Mouse (Mus musculus): Measurements from ENCODE around the gene Mtcl1. TPM values are rescaled to one million over a fixed set of nuclear protein-coding genes. Genes with fewer than 3 reads are reported as not detected.

Gene Mtcl1
- total RNA-seq, 1 experiment from 2014 or later: not detected

DNA sequence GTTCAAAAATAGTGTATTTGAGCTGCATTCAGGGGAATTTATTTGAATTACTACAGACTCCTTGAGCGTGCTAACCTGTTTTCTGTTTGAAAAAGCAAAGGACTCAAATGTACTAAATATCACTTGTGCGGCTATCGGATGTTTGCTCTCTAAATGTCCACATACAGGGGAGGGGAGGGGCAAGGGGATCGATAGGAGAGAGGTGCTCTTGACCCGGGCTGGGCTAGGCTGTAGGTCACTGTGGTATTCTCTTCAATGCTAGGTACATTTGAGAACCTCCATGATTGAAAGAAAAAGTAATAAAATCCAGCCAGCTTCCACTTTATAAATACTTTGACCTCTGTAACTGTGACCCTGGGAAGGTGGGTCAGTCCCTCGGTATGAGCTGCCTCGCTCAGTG lies 33.1 kb downstream of the Mtcl1 start:
- ATAC-seq (replicated peaks; ENCODE audit: insufficient number of reproducible peaks, low FRiP score, low TSS enrichment, poor library complexity, severe bottlenecking): no peak

DNA sequence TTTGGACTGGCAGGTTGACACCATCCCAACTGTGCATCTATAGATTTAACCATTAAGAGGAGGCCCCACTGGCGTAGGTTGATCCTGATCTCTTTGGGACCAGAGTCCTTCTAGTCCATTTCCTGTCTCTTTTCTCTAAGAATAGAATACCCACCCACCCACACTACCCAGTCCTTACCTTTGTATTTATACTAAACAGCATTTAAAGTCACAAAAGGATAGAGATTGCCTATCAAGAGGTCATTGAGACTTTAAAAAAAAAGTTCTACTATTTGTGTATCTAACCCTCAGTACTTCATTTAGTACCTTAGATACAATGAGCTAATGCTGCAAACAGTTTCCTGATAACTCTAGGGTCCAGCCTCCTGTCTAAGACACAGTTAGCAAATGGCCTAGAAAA lies 35.2 kb downstream of the Mtcl1 start:
- ATAC-seq (replicated peaks; ENCODE audit: insufficient number of reproducible peaks, low FRiP score, low TSS enrichment, poor library complexity, severe bottlenecking): no peak

DNA sequence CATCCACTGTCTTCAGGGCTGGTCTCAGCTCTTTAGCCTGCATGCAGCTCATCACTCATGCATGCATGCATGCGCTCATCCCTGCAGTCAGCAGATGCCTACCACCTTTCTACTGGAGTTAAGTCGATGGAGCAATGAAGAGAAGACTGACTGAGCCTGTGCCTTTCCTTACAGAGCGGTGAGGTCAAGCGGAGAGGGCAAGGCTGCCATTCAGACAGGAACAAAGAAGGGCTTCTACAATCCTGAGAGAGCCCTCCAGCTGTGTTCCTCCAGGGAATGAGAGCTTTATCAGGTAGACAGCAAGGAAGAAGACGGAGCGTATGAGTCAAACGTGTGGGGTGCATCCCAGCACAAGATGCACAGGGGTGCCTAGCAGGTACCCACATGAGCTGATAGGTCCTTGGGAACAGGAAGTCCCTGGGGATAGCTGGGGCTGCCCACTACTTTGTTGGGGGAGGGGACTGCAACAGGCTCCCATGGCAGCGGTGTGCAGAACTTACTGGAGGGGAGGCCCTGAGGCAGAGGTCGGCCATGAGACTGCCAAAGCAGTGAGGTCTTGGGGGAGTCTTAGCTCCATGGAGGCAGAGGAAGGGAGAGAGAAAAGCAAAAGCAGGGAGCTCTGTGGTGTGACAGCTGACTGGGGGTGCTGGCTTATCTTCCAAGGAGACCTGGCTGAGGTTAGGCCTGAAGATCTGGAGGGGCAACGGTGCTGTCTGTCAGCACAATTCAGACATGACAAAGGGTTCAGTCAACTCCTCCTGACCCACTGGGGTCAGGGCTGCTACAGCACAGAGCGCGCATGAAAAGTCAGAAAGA lies 37.2 kb downstream of the Mtcl1 start:
- ATAC-seq (replicated peaks; ENCODE audit: insufficient number of reproducible peaks, low FRiP score, low TSS enrichment, poor library complexity, severe bottlenecking): no peak

DNA sequence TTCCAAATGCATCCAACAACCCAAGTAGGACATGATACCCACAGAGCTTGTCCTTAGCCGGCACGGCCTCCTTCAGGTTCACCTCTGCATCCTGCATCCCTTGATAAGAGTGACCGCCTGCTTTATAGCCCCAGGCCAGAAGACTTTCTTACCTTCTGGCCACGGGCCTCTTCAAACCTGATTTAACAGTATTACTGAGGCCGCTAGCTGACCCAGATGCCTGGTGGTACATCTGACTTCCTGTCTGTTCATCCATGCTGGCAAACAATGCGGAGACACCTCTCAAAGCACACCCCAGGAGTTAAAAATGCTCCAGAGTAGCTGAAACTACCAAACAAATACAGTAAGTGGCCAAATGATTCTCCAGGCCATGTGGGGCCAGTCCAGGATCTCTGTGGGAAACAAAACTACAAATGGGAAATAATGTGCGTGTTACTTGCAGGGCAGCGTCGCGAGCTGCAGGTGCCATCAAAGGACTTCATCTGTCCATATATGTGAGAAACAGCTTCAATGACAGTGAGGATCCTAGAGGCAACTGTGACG lies 38.6 kb downstream of the Mtcl1 start:
- ATAC-seq (replicated peaks; ENCODE audit: insufficient number of reproducible peaks, low FRiP score, low TSS enrichment, poor library complexity, severe bottlenecking): no peak

DNA sequence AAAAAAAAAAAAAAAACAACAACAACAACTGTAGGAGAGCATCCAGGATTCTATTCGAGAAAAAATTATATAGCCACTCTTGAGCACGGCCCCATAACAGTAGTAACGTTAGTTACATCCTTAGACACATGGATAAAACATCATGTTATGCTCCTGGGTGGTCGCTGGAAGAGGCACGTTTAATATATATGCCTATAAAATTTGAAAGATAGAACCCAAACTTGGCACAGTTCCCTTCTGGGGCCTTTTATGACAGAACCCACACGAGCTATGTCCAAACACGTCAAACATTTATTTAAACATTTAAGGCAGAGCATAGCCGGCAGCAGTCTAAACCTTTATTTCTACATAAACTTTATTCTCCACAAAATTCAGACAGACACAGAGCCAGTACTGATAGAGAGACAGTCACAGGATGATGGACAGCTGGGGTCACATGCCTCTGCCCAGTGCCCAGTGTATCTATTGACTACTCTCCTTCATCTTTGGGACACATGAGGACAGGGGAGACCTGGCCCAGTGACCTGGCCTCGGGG lies 40.4 kb downstream of the Mtcl1 start:
- ATAC-seq (replicated peaks; ENCODE audit: insufficient number of reproducible peaks, low FRiP score, low TSS enrichment, poor library complexity, severe bottlenecking): no peak

DNA sequence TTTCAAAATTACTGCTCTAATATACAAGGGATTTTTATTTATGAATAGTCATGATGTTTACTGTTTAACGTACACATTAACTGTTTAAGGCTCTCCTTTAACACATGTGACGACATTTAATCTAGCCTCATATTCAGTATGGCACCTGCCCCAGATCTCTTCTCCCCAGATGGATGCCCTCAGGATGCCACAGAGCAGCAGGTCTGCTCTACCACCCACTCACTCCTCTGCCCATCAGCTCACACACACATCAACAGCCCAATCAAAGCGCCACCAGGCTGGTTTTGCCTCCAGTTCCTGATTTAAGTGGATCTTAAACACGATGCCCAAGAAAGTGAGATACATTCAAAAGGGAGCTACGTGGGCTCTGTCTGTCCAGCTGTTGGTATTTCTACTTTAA lies 41.1 kb downstream of the Mtcl1 start:
- no peak for ATAC-seq (replicated peaks; ENCODE audit: insufficient number of reproducible peaks, low FRiP score, low TSS enrichment, poor library complexity, severe bottlenecking)

DNA sequence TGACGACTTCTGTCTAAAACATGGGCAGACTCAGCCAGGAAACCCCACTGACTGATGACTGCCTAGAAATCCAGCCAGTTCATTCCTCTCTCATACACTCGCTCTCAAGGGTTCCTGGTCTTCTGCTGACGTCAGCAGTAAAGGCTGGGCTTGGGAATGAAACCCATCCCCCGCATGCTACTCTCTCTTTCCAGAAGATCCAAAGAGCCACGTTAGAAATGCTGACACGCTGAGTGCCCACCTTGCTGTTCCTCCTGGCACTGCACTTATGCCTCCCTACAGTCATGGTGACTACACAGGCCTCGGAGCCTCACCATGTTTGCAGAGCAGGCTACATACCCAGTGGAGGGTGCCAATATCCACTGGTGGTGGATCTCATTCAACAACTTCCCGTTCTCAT lies 41.7 kb downstream of the Mtcl1 start:
- no peak for ATAC-seq (replicated peaks; ENCODE audit: insufficient number of reproducible peaks, low FRiP score, low TSS enrichment, poor library complexity, severe bottlenecking)

DNA sequence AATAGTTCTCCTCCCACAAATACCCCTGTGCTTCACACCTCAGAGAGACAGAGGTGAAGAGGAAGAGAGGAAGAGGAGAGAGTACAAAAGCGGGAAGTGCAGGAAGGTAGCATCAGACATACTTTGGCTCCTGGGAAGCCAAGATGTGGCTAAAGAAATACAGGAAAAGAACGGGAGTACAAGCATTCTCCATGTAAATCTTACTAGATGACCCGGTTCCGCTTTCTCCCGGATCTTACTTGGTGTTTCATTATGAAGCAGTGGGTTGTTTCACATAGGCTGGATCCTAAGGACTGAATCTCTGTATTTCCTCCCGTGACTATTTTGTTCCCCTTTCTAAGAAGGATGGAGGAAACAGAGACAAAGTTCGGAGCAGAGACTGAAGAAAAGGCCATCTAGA lies 43.9 kb downstream of the Mtcl1 start:
- no peak for ATAC-seq (replicated peaks; ENCODE audit: insufficient number of reproducible peaks, low FRiP score, low TSS enrichment, poor library complexity, severe bottlenecking)

DNA sequence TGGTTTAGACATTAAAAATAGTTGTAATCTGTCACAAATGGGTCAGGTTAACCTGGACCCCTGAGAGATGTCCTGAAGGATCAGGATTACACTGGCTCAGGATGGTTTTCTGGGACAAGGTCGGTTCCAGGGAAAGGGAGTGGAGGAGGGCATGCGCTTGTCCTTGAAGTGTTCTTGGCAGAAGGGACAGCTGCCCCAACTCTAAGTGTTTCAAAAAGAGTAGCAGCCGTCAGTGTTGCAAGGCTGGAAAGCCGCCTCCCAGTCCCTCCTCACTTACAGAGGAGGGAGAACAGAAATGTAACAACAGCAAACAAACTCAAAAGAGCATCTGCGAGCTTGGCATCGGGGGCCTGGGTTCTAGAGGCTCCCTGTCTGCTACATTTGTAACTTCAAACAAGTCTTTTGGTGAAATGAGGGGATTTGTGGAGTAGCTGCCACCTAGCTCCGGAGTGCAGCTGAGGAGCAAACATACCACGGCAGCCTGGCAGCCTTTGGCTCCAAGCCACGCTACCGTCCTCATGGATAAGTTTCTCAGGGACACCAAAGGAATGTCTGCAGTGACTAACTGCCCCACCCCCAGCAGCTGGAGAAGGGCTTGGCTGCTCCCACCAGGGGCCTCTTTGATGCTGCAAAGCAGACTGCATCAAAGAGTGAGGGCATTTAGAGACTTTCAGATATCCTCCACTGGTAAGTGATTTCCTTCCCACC lies 44.5 kb downstream of the Mtcl1 start:
- no peak for ATAC-seq (replicated peaks; ENCODE audit: insufficient number of reproducible peaks, low FRiP score, low TSS enrichment, poor library complexity, severe bottlenecking)

DNA sequence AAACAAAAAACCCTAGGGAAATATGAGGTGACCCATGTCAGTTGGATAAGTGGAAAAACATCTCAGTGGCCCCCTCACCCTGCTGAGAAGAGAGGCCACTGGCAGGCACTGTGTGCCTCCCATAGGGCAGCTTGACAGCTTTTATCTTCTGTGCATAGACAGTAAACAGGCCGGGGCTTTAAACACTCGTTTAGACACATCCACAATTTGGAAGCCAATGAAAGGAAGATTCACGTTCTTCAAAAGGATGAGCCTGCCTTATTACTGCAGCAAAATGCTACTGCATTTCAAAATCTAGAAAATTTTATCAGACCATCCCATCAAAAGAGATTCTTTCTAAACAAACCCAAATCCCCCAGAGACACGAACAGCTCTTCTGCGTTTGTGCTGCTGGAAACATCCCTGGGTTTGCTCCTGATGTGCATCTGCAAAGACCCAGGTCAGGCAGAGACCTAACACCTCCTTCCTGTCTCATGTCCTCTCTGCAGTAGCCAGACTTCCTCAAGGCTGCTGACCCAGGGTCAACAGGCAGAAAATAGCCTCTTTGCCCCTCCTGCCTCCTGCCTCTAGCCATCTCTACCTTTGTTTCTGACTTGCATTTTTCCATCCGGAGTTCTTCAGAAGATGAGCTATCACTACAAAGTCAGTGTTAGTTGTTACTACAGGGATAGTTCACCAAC lies 46.6 kb downstream of the Mtcl1 start:
- no peak for ATAC-seq (replicated peaks; ENCODE audit: insufficient number of reproducible peaks, low FRiP score, low TSS enrichment, poor library complexity, severe bottlenecking)

DNA sequence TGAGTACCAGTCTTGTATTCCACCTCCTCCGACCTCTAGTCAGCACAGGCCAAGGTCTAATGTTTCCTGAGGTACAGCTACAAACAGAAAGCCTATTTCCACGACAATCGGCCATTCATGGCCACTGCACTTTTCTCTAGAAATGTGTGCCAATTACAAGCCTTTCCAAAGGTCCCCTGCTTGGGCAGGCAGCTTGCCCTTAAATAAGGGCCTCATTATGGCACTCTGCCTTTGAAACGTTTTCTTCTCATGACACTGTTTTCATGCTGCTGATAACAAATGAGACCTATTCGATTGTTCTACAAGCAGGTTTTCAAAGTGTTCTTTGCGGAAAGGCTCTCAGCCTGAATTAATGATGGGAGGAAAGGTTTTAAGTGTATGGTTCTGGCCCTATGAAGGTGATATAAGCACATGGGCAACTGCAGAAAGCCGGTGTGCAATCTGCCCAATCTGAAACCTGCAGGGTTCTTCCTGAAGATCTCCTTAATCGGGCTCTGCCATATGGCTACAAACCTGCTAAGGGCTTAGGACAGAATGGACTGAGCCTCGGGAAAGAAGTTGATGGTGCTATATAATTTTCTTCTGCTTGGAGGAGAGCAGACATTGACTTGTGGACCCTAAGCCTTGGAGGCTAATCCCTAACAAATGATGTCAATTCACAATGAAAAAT lies 47.8 kb downstream of the Mtcl1 start:
- ATAC-seq (replicated peaks; ENCODE audit: insufficient number of reproducible peaks, low FRiP score, low TSS enrichment, poor library complexity, severe bottlenecking): no peak

DNA sequence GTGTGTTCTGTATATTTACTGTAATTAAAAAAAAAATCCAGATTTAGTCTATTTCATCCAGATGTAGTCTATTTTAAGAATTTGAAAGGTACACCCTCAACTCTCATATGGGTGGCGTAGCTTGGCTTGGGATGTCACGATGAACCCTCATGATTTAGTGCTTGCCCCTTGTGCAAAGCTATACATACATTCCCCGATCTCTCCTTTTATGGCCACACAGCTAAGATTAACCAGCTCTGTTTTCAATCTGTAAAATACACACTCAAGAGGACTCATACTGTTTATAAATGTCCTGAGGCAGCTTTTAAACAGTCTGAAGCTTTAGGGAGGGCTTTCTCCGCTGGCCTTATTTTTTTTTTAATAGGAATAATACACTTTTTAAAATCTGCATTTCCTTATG lies 49.8 kb downstream of the Mtcl1 start:
- ATAC-seq (replicated peaks; ENCODE audit: insufficient number of reproducible peaks, low FRiP score, low TSS enrichment, poor library complexity, severe bottlenecking): no peak

DNA sequence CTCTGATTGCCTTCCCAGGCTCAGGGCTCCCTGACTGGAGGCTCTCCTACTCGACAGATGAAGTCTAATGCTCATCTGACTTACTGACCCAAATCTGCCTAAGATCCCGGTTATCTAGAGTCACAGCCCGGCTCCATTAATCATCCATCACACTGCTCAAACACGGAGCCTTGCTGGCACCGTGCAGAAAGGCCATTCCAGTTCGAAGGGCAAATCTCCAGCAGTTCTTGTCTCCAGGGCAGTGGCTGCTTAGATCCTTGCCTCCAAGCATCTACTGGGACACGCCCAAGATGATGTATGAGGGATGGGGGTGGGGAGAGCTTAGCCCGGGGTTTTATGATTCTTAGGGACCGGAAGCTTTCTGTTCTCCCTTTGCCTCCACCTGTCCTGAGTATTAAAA lies 55.0 kb downstream of the Mtcl1 start:
- no peak for ATAC-seq (replicated peaks; ENCODE audit: insufficient number of reproducible peaks, low FRiP score, low TSS enrichment, poor library complexity, severe bottlenecking)

DNA sequence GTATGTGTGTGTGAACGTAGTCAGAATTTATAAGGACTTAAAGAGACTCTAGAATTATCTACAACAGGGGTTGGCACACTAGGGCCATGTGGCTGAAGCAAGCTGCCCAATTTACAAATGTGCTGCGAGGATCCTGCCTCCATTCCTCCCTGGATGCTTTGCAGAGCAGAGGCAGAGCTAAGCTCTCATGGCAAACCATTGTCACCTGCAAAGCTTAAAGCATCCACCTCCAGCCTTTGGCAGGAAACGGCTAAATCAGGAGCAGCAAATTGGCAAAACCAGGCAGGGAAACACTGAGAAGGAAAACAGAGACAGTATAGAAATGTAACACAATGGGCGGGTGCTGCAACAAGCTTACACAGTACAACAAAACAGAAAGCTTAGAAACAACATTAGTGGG lies 61.2 kb downstream of the Mtcl1 start:
- no peak for ATAC-seq (replicated peaks; ENCODE audit: insufficient number of reproducible peaks, low FRiP score, low TSS enrichment, poor library complexity, severe bottlenecking)

DNA sequence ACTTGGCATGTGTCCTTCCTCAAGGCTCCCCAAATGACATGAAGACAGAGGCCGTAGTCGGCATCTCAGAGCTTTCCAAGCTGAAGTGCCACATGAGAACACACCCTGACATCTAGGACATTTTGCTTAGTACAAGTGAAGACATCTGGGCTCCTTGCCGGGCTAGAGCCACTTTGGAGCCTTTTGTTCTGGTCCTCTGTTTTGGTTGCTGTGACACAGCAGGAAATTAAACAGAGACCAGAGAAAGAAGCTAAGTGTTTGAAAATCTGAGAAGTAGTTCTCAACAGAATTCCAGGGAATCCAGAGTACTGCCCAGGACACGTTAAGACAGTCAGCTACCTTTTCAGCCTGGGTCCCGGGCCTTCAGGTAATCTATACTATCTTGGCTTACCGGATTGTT lies 68.2 kb downstream of the Mtcl1 start:
- no peak for ATAC-seq (replicated peaks; ENCODE audit: insufficient number of reproducible peaks, low FRiP score, low TSS enrichment, poor library complexity, severe bottlenecking)

DNA sequence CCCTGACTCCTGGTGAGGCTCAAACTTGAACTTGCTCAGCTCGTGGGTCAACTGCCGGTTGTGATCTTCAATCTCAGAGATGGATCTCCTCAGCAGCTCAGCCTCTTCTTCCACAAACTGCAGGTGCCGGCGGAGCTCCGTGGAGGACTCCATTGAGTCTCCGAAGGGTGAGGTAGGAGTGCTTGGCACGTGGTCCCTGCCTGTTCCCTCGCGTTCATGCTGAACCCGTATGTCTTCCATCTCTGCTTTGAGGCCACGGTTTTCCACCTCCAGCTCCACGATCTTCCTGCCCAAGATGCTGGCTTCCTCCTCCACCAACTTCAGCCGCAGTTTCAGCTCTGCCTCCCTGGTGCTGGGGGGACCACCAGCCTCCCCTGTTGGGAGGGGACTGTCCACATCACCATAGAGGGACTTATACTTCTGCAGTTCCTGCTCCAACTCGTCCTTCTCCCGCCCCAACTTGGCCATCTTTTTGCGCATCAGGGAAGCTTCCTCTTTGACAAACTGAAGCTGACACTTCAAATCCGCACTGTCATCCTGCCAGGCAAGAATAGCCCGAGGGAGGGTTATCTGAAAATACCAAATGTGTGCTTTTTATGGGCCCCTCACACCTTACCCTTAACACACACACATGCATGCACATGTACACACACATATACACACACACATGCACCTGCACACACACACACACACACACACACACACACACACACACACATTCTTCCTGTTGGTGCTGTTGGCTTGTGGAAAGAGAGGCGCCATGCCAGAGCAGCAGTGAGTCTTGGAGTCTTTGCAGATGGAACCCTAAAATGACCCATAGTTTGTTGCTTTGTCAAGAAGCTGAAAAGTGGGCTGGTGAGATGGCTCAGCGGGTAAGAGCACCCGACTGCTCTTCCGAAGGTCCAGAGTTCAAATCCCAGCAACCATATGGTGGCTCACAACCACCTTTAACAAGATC lies 69.4 kb downstream of the Mtcl1 start:
- ATAC-seq (replicated peaks; ENCODE audit: insufficient number of reproducible peaks, low FRiP score, low TSS enrichment, poor library complexity, severe bottlenecking): no peak

DNA sequence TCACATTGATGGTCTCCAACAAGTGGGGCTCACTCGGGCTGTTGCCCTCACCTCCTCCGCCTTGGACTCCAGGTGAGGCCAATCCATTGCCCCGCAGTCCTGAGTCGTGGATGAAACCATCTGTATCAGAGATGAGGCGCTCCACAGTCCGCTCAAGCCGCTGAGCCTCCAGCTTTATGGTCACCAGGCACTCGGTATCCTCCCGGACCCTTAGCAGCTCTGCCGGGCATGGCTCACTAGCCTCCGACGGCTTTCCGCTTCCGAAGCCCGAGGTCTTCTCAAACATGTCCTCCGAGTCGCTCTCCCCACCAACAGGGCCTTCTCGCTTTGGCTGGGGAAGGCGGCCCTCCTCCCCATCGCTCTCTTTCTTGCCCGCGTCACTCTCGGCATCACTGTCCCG lies 70.2 kb downstream of the Mtcl1 start:
- ATAC-seq (replicated peaks; ENCODE audit: insufficient number of reproducible peaks, low FRiP score, low TSS enrichment, poor library complexity, severe bottlenecking): no peak

DNA sequence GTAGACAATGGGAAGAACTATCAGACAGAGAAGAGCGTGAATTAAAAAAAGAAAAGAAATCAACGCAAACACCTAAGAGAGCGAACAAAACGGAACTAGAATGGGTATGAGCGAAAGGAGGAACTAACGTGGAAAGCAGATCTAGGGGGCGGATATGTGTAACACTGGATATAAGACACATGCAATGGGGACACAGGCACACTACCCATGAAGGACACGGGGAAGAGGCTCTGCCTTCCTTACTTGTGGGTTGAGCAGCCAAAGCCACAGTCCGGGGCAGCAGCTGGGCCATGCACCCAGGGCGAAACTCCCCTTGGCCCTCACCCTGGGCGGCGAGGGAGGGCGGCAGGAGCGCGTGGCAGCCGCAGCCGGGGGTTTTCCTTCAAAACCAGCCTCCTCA lies 71.4 kb downstream of the Mtcl1 start:
- ATAC-seq (replicated peaks; ENCODE audit: insufficient number of reproducible peaks, low FRiP score, low TSS enrichment, poor library complexity, severe bottlenecking): no peak
